Mouse (Mus musculus): ENCODE results near the gene Ksr2. TPM values are rescaled to one million over a fixed set of nuclear protein-coding genes. Genes with fewer than 3 reads are reported as not detected.

Ksr2 gene
- total RNA-seq, 1 experiment from 2014 or later: under 0.01 TPM

DNA sequence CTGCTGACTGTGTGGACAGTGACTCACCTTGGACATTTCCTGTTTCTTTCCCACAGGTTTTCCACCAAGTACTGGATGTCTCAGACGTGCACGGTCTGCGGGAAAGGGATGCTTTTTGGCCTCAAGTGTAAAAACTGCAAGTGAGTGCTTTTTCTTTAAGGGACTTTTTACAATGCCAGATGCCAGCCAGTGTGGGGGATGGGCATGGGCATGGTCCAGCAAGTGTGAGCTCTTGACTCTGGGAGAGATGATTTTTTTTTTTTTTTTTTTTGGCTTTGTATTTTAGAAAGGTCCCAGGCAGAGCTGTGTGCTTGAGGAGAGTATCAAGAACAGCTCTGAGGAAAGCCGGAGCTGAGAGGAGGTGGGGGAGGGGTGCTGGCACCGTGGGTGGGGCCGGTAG, 257.6 kb downstream of the Ksr2 start:
- no peak for ATAC-seq (replicated peaks; ENCODE audit: low read depth, poor library complexity, severe bottlenecking)

- no peak for ATAC-seq (replicated peaks; ENCODE audit: low read depth, poor library complexity, severe bottlenecking)
Measured at GRCm38 (mm10) chr5:117675840-117676239, 262.0 kb downstream of the Ksr2 start.

- ATAC-seq (replicated peaks; ENCODE audit: low read depth, poor library complexity, severe bottlenecking): no peak
Measured at GRCm38 (mm10) chr5:117677231-117677630, 263.4 kb downstream of the Ksr2 start.

DNA sequence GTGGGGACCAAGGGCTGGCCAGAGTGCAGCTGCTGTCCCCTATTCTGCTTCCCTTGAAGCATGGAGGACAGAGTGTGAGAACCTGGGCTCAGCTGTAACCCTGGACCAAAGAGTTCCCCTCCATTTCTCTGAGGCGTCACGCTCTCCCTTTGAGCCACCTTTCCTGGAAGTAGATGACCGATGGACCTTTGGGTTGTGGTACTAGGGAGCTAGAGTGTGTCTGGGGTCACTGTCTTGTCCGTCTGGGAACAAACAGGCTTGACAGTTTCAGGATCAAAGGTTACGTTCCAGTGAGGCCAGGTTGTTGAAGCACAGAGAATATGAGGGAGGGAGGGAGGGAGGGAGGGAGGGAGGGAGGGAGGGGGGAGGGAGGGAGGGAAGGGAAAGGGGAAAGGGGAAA, 264.6 kb downstream of the Ksr2 start:
- no peak for ATAC-seq (replicated peaks; ENCODE audit: low read depth, poor library complexity, severe bottlenecking)

DNA sequence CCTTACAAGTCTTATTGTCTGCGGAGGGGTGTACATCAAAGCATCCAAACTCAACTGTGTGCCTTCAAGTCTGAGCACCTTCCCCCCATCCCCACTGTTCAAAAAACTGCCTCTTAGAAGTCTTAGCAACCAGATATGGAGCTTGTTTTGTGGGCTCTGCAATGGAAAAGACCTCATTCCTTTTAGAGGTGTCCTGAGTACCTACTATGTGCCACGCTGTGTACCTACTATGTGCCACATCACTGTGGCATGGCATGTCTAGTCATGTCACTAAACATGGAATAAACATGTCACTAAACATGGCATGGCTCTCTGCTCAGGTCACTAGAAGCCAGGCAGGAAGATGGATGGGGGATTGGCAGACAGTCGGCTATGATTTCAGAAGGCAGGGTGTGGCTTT, 268.4 kb downstream of the Ksr2 start:
- no peak for ATAC-seq (replicated peaks; ENCODE audit: low read depth, poor library complexity, severe bottlenecking)

DNA sequence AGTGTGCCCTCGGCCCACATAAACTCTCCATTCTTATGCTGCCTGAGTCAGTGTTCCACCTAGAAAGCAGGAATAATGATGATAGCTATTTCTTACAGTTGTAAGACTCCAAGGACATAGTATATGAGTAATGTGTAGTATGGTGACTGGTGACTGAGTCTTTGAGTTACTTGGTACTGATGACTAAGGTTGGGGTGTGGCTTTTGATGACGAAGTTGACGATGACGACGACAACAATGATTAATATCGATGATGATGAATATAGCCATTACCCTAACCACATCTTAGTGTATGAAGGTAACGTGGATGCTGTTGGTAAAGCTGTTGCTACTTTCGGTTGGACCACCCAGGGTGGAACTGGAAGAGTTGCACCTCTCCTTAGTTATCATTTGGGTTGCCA, 270.7 kb downstream of the Ksr2 start:
- ATAC-seq (replicated peaks; ENCODE audit: low read depth, poor library complexity, severe bottlenecking): no peak

DNA sequence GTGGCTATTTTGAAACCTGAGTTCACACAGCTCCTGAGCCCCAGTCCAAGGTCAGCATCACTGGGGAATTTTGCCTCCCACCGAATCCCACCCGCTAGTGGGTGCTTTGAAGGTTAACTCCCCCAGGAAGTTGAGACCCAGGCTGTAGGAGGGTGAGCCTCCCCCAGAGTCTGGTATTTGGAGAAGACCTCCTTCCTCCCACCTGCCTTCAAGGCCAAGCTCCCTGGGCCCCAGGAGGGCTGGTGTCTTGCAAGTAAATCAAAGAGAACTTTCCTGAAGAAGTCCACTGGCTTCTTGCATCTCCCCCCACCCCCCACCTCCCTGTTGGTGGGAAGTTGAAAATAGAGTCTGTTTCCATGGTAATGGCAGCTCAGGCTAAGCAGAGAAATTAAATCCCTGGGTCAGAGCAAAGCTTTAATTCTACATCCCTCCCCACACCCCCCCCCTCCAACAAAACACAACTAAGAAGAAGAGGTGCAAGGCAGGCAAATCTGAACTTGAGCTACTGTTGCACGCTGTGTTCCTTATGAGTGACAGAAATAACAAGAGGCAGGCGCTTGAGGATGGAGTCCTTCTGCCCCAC, 274.1 kb downstream of the Ksr2 start:
- ATAC-seq (replicated peaks; ENCODE audit: low read depth, poor library complexity, severe bottlenecking): no peak

DNA sequence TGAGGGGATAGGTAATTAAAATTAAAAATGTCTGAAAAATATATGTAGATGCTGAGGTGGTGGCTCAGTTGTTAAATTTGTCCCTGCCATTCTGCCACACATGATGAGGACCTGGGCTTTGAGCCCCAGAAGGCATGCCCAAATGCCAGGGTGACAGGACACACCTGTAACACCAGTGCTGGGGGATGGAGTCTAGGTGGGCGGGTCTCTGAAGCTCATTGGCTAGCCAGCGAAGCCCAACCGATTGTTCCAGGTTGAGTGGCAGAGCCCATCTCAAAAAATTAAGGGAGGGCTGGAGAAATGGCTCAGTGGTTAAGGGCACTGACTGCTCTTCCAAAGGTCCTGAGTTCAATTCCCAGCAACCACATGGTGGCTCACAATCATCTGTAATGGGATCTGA, 274.9 kb downstream of the Ksr2 start:
- ATAC-seq (replicated peaks; ENCODE audit: low read depth, poor library complexity, severe bottlenecking): no peak

GRCm38 (mm10) chr5:117689840-117690239, 276.0 kb downstream of the Ksr2 start:
- ATAC-seq (replicated peaks; ENCODE audit: low read depth, poor library complexity, severe bottlenecking): no peak

GRCm38 (mm10) chr5:117691271-117691670, 277.5 kb downstream of the Ksr2 start:
- no peak for ATAC-seq (replicated peaks; ENCODE audit: low read depth, poor library complexity, severe bottlenecking)

DNA sequence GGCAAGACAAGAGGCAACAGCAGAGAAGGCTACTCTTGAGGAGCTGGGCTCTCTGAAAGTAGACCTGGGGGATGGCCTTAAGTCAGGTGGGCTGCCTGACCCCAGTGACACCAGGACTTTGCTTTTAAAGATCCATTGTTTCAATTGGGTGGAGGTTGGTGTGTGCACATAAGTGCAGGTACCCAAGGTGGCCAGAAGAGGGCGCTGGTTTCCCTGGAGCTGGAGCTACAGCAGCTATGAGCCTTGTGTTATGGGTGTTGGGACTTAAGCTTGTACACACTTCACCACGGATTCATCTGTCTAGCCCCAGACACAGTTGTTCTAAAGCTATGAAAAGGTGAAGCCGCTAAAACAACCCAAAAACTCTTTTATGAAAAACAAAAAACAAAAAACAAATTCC, 279.8 kb downstream of the Ksr2 start:
- no peak for ATAC-seq (replicated peaks; ENCODE audit: low read depth, poor library complexity, severe bottlenecking)

GRCm38 (mm10) chr5:117694632-117695031, 280.8 kb downstream of the Ksr2 start:
- ATAC-seq (replicated peaks; ENCODE audit: low read depth, poor library complexity, severe bottlenecking): no peak

GRCm38 (mm10) chr5:117696366-117696765, 282.6 kb downstream of the Ksr2 start:
- ATAC-seq (replicated peaks; ENCODE audit: low read depth, poor library complexity, severe bottlenecking): no peak

DNA sequence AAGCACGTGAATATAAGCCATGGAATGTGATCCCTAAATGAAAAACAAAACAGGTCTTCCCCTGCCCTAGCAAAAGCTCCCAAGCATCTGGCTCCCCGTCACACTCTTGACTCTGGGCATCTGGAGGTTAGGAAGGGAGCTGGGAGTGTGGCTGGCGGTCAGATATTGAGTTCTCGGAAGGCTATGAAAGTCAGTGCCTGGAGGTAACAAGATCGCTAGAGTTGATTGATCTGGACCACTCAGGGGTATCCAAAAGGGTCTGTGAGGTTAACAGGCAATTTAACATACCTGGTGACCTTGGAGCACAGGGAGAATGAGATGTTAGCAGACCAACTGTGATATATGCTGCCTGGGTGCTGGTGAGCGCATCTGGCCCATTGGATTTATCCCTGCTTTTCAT, 283.8 kb downstream of the Ksr2 start:
- no peak for ATAC-seq (replicated peaks; ENCODE audit: low read depth, poor library complexity, severe bottlenecking)

GRCm38 (mm10) chr5:117704371-117704770, 290.6 kb downstream of the Ksr2 start:
- no peak for ATAC-seq (replicated peaks; ENCODE audit: low read depth, poor library complexity, severe bottlenecking)

DNA sequence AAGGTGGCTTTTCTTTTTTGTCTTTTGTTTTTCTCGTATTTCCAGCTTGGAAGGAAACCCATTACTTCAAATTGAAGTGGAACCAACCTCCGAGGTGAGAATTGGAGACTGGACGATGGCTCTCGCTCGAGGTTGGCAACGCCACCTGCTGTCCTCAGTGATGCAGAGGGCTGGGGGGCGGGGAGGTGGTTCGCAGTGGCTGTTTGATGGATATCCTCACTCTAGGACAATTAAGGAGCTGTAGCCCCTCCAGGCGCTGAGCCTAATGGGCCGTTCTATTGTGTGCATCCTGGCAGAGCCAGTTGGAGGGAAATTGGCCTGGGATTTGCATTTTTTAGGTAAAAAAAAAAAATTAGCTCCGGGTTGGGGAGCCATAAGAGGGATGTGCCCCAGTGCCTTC, 292.8 kb downstream of the Ksr2 start:
- ATAC-seq (replicated peaks; ENCODE audit: low read depth, poor library complexity, severe bottlenecking): no peak

GRCm38 (mm10) chr5:117709306-117709705, 295.5 kb downstream of the Ksr2 start:
- no peak for ATAC-seq (replicated peaks; ENCODE audit: low read depth, poor library complexity, severe bottlenecking)

GRCm38 (mm10) chr5:117711636-117712035, 297.8 kb downstream of the Ksr2 start:
- no peak for ATAC-seq (replicated peaks; ENCODE audit: low read depth, poor library complexity, severe bottlenecking)

DNA sequence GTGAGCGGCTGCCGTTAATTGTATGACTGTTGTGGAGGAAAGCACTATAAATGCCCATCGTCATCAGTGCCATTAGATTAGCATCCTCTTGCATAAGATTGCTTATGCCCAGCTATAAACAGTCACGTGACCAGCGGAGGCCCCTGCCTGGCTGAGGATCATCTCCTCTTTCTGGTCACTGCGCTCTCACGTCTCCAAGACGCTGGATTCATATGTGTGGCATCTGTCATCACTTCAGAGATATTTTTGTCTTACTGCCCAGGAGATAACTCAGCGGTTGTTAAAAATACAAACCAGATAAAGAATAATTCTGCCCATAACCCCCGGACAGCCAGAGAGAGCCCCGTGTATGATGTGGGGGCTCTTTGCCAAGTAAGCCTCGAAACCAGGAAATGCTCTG, 298.4 kb downstream of the Ksr2 start:
- ATAC-seq (replicated peaks; ENCODE audit: low read depth, poor library complexity, severe bottlenecking): no peak

DNA sequence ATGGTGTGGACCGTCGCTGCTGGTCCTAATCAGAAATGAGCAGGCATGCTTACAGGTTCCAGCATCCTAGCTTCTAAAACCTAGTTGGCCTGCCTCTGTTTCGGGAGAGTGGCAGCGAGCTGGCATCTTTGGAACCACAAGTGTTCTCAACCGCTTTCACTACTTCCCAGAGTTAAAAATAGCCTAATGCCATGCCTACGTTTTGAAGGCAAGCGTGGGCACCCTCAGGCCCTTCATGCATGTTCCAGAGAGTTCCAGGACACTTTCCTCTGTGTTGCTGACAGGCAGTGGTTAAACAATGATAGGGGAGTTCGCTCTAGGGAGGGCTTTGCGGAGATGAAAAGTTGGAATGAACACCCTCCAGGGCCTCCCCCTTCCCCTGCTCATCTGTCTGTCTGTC, 303.3 kb downstream of the Ksr2 start:
- no peak for ATAC-seq (replicated peaks; ENCODE audit: low read depth, poor library complexity, severe bottlenecking)

DNA sequence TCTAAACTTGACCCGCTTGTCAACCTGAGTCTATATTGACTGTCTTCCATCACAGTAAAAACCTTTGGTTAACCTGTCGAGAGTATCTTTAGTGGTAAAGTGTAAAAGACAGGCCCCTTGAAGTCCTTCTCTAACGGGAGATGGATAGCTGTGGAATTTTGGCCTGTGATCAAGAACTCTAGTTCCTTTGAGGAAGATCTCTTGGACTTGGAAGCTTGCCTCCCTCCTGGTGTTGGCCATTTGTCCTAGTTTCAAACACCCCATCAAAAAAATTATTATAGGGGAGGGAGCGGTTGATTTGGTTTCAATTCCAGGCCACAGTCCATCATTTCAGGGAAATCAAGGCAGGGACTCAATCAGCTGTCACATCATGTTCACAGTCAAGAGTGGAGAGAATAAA, 309.5 kb downstream of the Ksr2 start:
- no peak for ATAC-seq (replicated peaks; ENCODE audit: low read depth, poor library complexity, severe bottlenecking)

DNA sequence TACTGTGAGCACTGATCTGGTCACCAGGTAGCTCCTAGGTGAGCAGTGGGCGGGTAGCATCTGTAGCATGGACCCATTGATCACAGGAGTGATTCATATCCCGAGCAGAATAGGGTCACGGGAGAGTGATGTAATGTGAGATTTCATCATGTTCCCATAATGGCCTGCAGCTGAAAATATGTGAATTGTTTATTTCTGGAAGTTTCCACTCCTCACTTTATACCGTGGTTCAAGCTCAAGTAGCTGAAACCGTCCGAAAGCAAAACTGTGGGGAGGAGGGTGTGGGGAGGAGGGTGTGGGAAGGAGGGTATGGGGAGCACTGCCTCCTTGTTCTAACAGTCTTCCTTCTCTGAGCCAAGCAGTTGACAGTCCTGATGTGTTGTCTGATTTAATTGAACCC, 312.7 kb downstream of the Ksr2 start:
- no peak for ATAC-seq (replicated peaks; ENCODE audit: low read depth, poor library complexity, severe bottlenecking)

DNA sequence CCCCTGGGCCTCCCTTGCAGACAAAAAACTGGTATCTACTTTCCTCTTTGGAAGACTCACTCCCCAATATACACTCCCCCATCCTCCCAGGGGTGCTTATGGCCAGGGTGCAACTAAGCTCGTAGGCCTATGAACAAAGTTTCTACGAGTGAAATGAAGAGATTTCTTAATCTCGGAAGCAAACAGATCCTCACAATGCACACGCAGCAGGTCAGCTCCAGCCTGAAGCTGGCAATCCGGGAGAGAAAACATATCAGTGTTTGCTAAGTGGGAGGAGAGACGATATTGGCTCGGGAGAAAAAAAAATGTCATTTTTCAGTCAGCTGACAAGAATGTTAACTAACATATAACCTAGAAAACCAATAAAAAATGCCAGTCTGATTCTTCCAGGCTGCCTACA, 313.3 kb downstream of the Ksr2 start:
- no peak for ATAC-seq (replicated peaks; ENCODE audit: low read depth, poor library complexity, severe bottlenecking)
